8 mouse cellular contexts compared by ENCODE assay signal in the genomic region with DNA sequence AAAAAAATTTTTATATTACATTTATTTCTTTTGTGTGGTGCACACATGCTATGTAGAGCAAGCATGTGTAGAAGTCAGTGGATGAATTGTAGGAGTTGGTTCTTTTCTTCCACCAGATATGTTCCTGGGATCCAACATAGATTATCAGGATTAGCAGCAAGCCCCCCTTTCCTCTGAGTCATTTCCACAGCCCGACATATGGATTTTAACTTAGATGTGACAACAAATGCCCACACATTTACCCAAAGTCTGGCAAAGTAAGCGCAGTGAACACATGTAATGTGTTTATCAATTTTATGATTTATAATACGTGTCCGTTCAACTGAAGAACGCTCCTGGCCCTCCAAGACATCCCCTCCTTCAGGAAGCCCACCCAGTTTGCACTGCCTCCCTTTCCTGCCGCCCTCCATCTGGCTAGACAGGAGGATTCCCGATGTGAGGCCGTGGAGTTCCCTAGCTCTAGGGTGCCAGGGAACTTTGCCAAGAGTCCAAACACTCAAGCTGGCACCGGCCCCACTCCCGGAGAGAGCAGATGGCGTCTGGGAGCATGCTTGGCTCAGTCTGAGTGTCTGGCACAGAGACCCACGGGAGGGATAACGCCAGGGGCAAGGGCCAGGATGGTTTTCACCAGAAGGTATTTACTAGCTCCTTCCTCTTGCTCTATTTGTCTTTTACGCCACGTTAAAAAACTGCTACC. TPM values are rescaled to one million over a fixed set of nuclear protein-coding genes. Genes with fewer than 3 reads are reported as not detected.
DNase-seq lines count a peak whose midpoint lies in the region; ATAC-seq lines count a peak whose summit lies in the region.

No protein-coding gene starts in this region.

- H3K4me3 ChIP-seq in heart, embryonic 12.5 days: no peak overlapping the region
- H3K4me3 ChIP-seq in midbrain, embryonic 14.5 days (replicated peaks; ENCODE audit: low read depth, low read length): no peak overlapping the region

- no peak overlapping the region for H3K9ac ChIP-seq in heart, embryonic 12.5 days
- no peak overlapping the region for H3K9ac ChIP-seq in midbrain, embryonic 14.5 days (replicated peaks; ENCODE audit: low read length)

- H3K9me3 ChIP-seq in heart, embryonic 12.5 days (replicated peaks): no peaks in the 10 kb centered on the region
- no peaks in the 10 kb centered on the region for H3K9me3 ChIP-seq in midbrain, embryonic 14.5 days (ENCODE audit: control insufficient read depth, low read length)

- WGBS in heart, embryonic 12.5 days: 61% methylated on average over 15 of the region's 15 CpGs
- WGBS in midbrain, embryonic 14.5 days: 60% methylated on average over 15 of the region's 15 CpGs

- peaks cover 43% of the 10 kb centered on the region for H3K27me3 ChIP-seq in heart, embryonic 12.5 days (replicated peaks)
- peaks cover 25% of the 10 kb centered on the region for H3K27me3 ChIP-seq in midbrain, embryonic 14.5 days (ENCODE audit: control insufficient read depth, insufficient read depth, low read length)

- peaks cover 10% of the 10 kb centered on the region for H3K4me1 ChIP-seq in heart, embryonic 12.5 days (replicated peaks)
- peaks cover 13% of the 10 kb centered on the region for H3K4me1 ChIP-seq in midbrain, embryonic 14.5 days (ENCODE audit: control insufficient read depth, insufficient read depth, low read length)

- no peaks in the 10 kb centered on the region for H3K36me3 ChIP-seq in heart, embryonic 12.5 days
- no peaks in the 10 kb centered on the region for H3K36me3 ChIP-seq in midbrain, embryonic 14.5 days (ENCODE audit: control insufficient read depth, insufficient read depth, low read length)

- H3K27ac ChIP-seq in heart, embryonic 12.5 days (ENCODE audit: poor library complexity, severe bottlenecking): no peak overlapping the region
- H3K27ac ChIP-seq in midbrain, embryonic 14.5 days (replicated peaks; ENCODE audit: low read depth, low read length): peak overlapping the region; percentile 52

- DNase-seq in heart, adult 11 months: peak; percentile 99
- peak; percentile 100 for DNase-seq in cerebellum, postnatal 10 days
- DNase-seq in heart, adult 9 months (ENCODE audit: low spot score in 2 of 2): peak; percentile 80 to 88
- DNase-seq in layer of hippocampus, postnatal 10 days (ENCODE audit: low spot score in 2 of 2): peak; percentile 96 to 97
- peak; percentile 86 for DNase-seq in midbrain, embryonic 14.5 days
- DNase-seq in urinary bladder, postnatal 10 days (ENCODE audit: low spot score): peak; percentile 41
- DNase-seq in thymus, adult 18-20 months: no peak

- H3K4me2 ChIP-seq in heart, embryonic 12.5 days: no peak overlapping the region
- H3K4me2 ChIP-seq in midbrain, embryonic 14.5 days (ENCODE audit: low read length): 0 out of 2 replicates have a peak overlapping the region, but pooled peaks have one; percentile 6

- ATAC-seq in heart, embryonic 12.5 days (ENCODE audit: insufficient number of reproducible peaks, low FRiP score): no peak
- ATAC-seq in midbrain, embryonic 14.5 days (ENCODE audit: low FRiP score, low TSS enrichment): peak; percentile 31; the same call in 1 of the 2 replicates

RNA-seq across cellular contexts. Expression of gene Tmem91, which starts 1.3 kb away (rescaled TPM):
- 0.86 and 1.1 TPM in 2 replicates for polyA plus RNA-seq in heart, embryonic 12.5 days (2016; fragmentation: Nextera tagmentation; extraction: Ambion mirVana)
- 10 to 100 TPM; 37.2 to 46.4 TPM for total RNA-seq in layer of hippocampus, postnatal 10 days (2021)
- 32.8 and 46.5 TPM in 2 replicates for polyA plus RNA-seq in midbrain, embryonic 14.5 days (2014; fragmentation: Nextera tagmentation; extraction: Ambion mirVana)

RNA-seq across cellular contexts. Expression of gene B9d2, which starts 4.3 kb away (rescaled TPM):
- polyA plus RNA-seq in heart, embryonic 12.5 days (2016; fragmentation: Nextera tagmentation; extraction: Ambion mirVana): 22.8 and 25.9 TPM in 2 replicates
- total RNA-seq in layer of hippocampus, postnatal 10 days (2021): 10 to 100 TPM; 26.6 to 29.8 TPM
- 44.3 and 47.9 TPM in 2 replicates for polyA plus RNA-seq in midbrain, embryonic 14.5 days (2014; fragmentation: Nextera tagmentation; extraction: Ambion mirVana)

RNA-seq across cellular contexts. Expression of gene Tgfb1, which starts 10.6 kb away (rescaled TPM):
- polyA plus RNA-seq in heart, embryonic 12.5 days (2016; fragmentation: Nextera tagmentation; extraction: Ambion mirVana): 5.1 and 5.6 TPM in 2 replicates
- total RNA-seq in layer of hippocampus, postnatal 10 days (2021): 10 to 100 TPM; 11.0 to 12.9 TPM
- polyA plus RNA-seq in midbrain, embryonic 14.5 days (2014; fragmentation: Nextera tagmentation; extraction: Ambion mirVana): 0.67 and 1.1 TPM in 2 replicates

RNA-seq across cellular contexts. Expression of gene Exosc5, which starts 17.3 kb away (rescaled TPM):
- polyA plus RNA-seq in heart, embryonic 12.5 days (2016; fragmentation: Nextera tagmentation; extraction: Ambion mirVana): 35.3 and 37.2 TPM in 2 replicates
- total RNA-seq in layer of hippocampus, postnatal 10 days (2021): 10 to 100 TPM; 22.6 to 29.4 TPM
- 38.3 and 41.3 TPM in 2 replicates for polyA plus RNA-seq in midbrain, embryonic 14.5 days (2014; fragmentation: Nextera tagmentation; extraction: Ambion mirVana)

RNA-seq across cellular contexts. Expression of gene Bckdha, which starts 17.5 kb away (rescaled TPM):
- 48.1 and 52.9 TPM in 2 replicates for polyA plus RNA-seq in heart, embryonic 12.5 days (2016; fragmentation: Nextera tagmentation; extraction: Ambion mirVana)
- 10 to 100 TPM; 33.2 to 36.1 TPM for total RNA-seq in layer of hippocampus, postnatal 10 days (2021)
- polyA plus RNA-seq in midbrain, embryonic 14.5 days (2014; fragmentation: Nextera tagmentation; extraction: Ambion mirVana): 40.6 and 46.3 TPM in 2 replicates

Comparison
In these comparisons a context has a peak if more than half of its experiments do, and no peak if none do; other contexts are left out.
1. DNase-seq: peak in heart, adult 11 months (single experiment), cerebellum, postnatal 10 days (2 of 2), heart, adult 9 months (2 of 2), layer of hippocampus, postnatal 10 days (2 of 2), midbrain, embryonic 14.5 days (single experiment) and urinary bladder, postnatal 10 days (single experiment); none in thymus, adult 18-20 months (0 of 2).
2. RNA of gene Tmem91, which starts 1.3 kb away (polyA plus RNA-seq): 32.8 to 46.5 TPM in midbrain, embryonic 14.5 days; 0.86 to 1.1 TPM in heart, embryonic 12.5 days; every median in the first group is over 10 times any median in the second.